Mouse (Mus musculus): ENCODE results near the gene Sulf2.

DNA sequence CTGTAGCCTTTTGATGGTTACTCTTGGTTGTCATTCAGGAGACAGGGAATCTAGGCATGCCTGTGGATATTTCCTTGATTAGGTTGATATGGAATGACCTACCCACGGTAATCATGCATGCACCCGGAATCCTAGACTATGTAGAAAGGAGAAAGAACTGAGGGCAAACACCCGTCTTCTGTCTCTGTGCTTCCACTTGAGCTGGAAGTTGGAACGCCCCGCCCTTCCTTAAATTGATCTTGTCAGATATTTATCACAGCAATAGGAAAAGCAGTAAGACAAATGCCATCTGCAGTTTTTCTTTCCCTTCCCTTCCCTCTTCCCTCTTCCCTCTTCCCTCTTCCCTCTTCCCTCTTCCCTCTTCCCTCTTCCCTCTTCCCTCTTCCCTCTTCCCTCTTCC lies 129.5 kb downstream of the Sulf2 start:
- TF ChIP-seq EP300 (IDR thresholded peaks at IDR 0.05; ENCODE audit: low read depth) (no peak), CTCF (IDR thresholded peaks at IDR 0.05; ENCODE audit: low read depth) (no peak)
